Mouse (Mus musculus): ENCODE measurements around the gene Kcnk12.

DNA sequence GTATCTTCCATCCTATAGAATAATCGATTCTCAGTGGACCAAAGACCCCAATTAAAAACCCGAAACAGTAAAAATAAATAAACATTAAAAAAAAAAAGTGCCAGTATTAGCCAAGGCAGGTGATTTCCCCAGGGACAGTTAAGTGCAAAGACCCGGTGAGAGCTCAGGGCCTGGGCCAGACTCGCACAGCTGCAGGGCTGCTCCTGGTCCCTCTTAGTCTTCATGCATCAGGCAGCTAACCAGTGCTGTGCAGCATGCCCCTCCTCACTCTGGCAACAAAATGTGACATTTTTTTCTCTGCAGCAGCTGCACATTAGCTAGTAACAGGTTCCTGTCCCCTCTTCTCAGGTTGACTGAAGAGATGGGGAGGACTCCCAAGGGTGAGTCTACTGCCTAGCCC lies 65.8 kb downstream of the Kcnk12 start:
- TF ChIP-seq SIN3A (IDR thresholded peaks at IDR 0.05; ENCODE audit: low read length): no peak
- no peak for TF ChIP-seq POLR2A (IDR thresholded peaks at IDR 0.05; ENCODE audit: low read depth, low read length)
- TF ChIP-seq MXI1 (IDR thresholded peaks at IDR 0.05; ENCODE audit: low read depth, low read length): no peak
- no peak for TF ChIP-seq EP300 (IDR thresholded peaks at IDR 0.05; ENCODE audit: low read length)
